Mouse (Mus musculus) heart, embryonic 11.5 days (tissue): ENCODE measurements at regions not wholly inside any gene's neighbourhood (a gene's known extent, or its start where the extent isn't known, plus 50 kb on each side); places are given as distances from the start of the nearest gene placed in this dataset.

Source experiments
- ATAC-seq: fragments of 200-750 bp; cut with Nextera tagmentation; replicated peaks from 2 replicates; pipeline ENCODE4 v1.8.0; 2017; ENCODE audit warnings: moderate library complexity; ENCODE audit not compliant: insufficient number of reproducible peaks, low FRiP score, low TSS enrichment
- H3K27ac ChIP-seq: fragments of 300-500 bp; sonication (generic); 2 replicates; pipeline ENCODE4 v1.5.1; 2014; ENCODE audit warnings: mild to moderate bottlenecking, low read depth, low read length
- H3K27me3 ChIP-seq: fragments of 300-500 bp; sonication (generic); 2 replicates; pipeline ENCODE4 v1.6.1; 2014; ENCODE audit warnings: mild to moderate bottlenecking, low read length, mixed read lengths; ENCODE audit not compliant: control insufficient read depth, insufficient read depth
- H3K36me3 ChIP-seq: fragments of 300-500 bp; sonication (generic); 2 replicates; pipeline ENCODE4 v1.6.1; 2014; ENCODE audit warnings: mild to moderate bottlenecking, low read length, moderate library complexity, mixed read lengths; ENCODE audit not compliant: control insufficient read depth, insufficient read depth
- H3K4me1 ChIP-seq: fragments of 300-500 bp; sonication (generic); 2 replicates; pipeline ENCODE4 v1.6.1; 2014; ENCODE audit warnings: low read length; ENCODE audit not compliant: control insufficient read depth, insufficient read depth
- H3K4me2 ChIP-seq: fragments of 300-500 bp; sonication (generic); 2 replicates; pipeline ENCODE4 v1.6.1; 2014; ENCODE audit warnings: mild to moderate bottlenecking, moderate library complexity
- H3K4me3 ChIP-seq: fragments of 300-500 bp; sonication (generic); 2 replicates; pipeline ENCODE4 v1.5.1; 2014; ENCODE audit warnings: low read depth, low read length
- H3K9ac ChIP-seq: fragments of 300-500 bp; sonication (generic); 2 replicates; pipeline ENCODE4 v1.6.1; 2014; ENCODE audit warnings: mild to moderate bottlenecking, low read depth, low read length, moderate library complexity
- H3K9me3 ChIP-seq: fragments of 300-500 bp; sonication (generic); replicated peaks from 2 replicates; pipeline ENCODE4 v1.6.1; 2016; ENCODE audit warnings: low read length; ENCODE audit not compliant: control insufficient read depth
- whole genome bisulfite sequencing: fragments of 180-500 bp; shearing (Covaris S2); extraction: QIAGEN DNeasy Blood & Tissue Kit; methylation state at CpG from one replicate; pipeline ENCODE4 v1.1.7; 2014; ENCODE audit not compliant: insufficient replicate concordance; 5-methylcytosine and 5-hydroxymethylcytosine counted together

- 60% methylated on average over 3 of the region's 3 CpGs for WGBS
- ATAC-seq: no peak
- no peak overlapping the region for H3K27ac ChIP-seq
- no peaks in the 10 kb centered on the region for H3K36me3 ChIP-seq
- no peaks in the 10 kb centered on the region for H3K9me3 ChIP-seq
- 0 out of 2 replicates have a peak, but pooled peaks cover 7% of the 10 kb centered on the region for H3K27me3 ChIP-seq
- no peaks in the 10 kb centered on the region for H3K4me1 ChIP-seq
- H3K9ac ChIP-seq: no peak overlapping the region
- H3K4me2 ChIP-seq: no peak overlapping the region
- H3K4me3 ChIP-seq: no peak overlapping the region
Observed at GRCm38 (mm10) chr3:70097813-70098212, 90.4 kb downstream of the Otol1 start.

DNA sequence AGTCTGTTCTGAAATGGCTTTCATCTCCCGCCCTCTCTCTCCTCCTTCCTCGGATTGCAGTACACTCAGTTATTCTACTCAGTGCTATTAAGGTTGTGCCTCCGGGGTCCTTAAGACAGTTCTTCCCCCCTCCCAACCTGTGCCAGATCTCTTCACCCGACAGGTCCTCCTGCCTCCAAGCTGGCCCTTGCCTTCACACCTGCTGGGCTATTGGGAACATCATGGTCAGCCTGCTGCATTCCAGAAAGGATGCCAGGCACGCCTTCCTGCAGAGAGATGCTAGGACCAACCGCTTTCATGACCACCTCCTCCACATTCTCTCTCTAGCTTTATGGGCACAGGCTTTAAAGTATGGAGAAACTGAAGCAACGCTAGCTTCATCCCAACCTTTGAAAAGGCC, 94.7 kb downstream of the Otol1 start:
- no peak overlapping the region for H3K9ac ChIP-seq
- no peak overlapping the region for H3K4me2 ChIP-seq
- H3K27ac ChIP-seq: no peak overlapping the region
- H3K4me3 ChIP-seq: no peak overlapping the region
- no peaks in the 10 kb centered on the region for H3K9me3 ChIP-seq
- no peaks in the 10 kb centered on the region for H3K36me3 ChIP-seq
- 58% methylated on average over 7 of the region's 7 CpGs for WGBS
- H3K27me3 ChIP-seq: 0 out of 2 replicates have a peak, but pooled peaks cover 7% of the 10 kb centered on the region
- no peak for ATAC-seq
- H3K4me1 ChIP-seq: no peaks in the 10 kb centered on the region

DNA sequence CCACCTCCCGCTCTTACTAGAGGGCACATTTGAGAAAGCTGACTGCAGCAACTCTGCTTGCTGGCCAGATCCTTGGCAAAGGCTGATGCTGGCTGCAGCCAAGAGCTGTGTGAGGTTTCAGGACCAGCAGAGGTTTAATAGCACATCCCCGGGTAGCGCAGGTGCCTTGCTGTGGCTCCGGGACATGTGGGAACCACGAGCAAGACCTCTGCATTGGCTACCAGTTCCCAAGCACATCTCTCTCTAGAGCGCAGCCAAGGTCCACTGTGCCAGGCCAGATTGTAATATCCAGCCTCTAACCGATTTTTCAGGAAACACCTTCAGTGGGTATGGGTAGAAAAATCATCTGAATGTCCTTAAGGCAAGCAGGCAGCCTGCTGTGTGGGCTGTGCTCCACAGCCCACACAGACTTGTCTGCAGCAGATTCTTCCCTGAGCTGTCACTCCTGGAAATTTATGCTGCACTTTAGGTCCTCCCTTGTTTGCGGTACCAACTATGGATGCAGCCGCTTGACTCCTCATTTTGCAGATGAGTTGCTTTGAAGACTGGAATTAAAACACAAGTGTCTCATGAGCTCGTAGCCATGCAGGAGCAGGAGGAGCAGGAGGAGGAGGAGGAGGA, 95.3 kb downstream of the Otol1 start:
- no peak for ATAC-seq
- Histone ChIP-seq H3K4me3 (no peak overlapping the region), H3K9ac (no peak overlapping the region), H3K4me2 (no peak overlapping the region), H3K27ac (no peak overlapping the region), H3K4me1 (no peaks in the 10 kb centered on the region), H3K27me3 (0 out of 2 replicates have a peak, but pooled peaks cover 7% of the 10 kb centered on the region), H3K9me3 (no peaks in the 10 kb centered on the region), H3K36me3 (no peaks in the 10 kb centered on the region)
- 73% methylated on average over 10 of the region's 10 CpGs for WGBS

- no peak overlapping the region for H3K27ac ChIP-seq
- H3K4me3 ChIP-seq: peak overlapping the region; percentile 40
- no peak for ATAC-seq
- no peaks in the 10 kb centered on the region for H3K4me1 ChIP-seq
- WGBS: 10% methylated on average over 21 of the region's 21 CpGs
- H3K36me3 ChIP-seq: no peaks in the 10 kb centered on the region
- H3K27me3 ChIP-seq: 0 out of 2 replicates have a peak, but pooled peaks cover 7% of the 10 kb centered on the region
- H3K4me2 ChIP-seq: peak overlapping the region; percentile 76
- peak overlapping the region; percentile 63; the same call in 1 of the 2 replicates for H3K9ac ChIP-seq
- no peaks in the 10 kb centered on the region for H3K9me3 ChIP-seq
Observed at GRCm38 (mm10) chr3:70103983-70104827, 96.8 kb downstream of the Otol1 start.

- 14% methylated on average over 7 of the region's 7 CpGs for WGBS
- no peak overlapping the region for H3K9ac ChIP-seq
Observed at GRCm38 (mm10) chr3:70104828-70105399, 97.5 kb downstream of the Otol1 start.

DNA sequence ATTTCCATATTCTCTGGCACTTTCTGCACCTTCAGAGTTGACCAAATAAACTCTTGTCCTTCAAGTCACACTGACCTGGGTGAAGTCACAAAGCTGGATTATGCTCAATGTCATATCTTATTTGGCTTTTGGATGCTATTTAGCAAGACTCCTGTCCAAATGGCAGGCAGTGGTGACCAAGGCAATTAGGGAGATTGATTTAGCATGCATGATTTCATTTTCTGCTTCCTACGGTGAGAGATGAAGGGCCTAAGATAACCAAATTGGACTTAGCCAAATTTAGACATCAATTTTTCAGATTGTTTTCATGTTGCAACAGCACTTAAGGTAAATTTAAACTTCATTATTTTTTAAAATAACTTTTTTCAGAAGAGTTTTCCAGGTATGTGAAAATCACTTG, 98.1 kb downstream of the Otol1 start:
- no peak overlapping the region for H3K27ac ChIP-seq
- H3K36me3 ChIP-seq: no peaks in the 10 kb centered on the region
- WGBS: 78% methylated on average over 1 of the region's 1 CpGs
- H3K9ac ChIP-seq: no peak overlapping the region
- no peaks in the 10 kb centered on the region for H3K4me1 ChIP-seq
- 0 out of 2 replicates have a peak, but pooled peaks cover 7% of the 10 kb centered on the region for H3K27me3 ChIP-seq
- no peak for ATAC-seq
- H3K4me2 ChIP-seq: no peak overlapping the region
- no peak overlapping the region for H3K4me3 ChIP-seq
- no peaks in the 10 kb centered on the region for H3K9me3 ChIP-seq

More at GRCm38 (mm10) chr3:70104828-70105399, 97.5 kb downstream of the Otol1 start:
- H3K27ac ChIP-seq: no peak overlapping the region
- no peaks in the 10 kb centered on the region for H3K9me3 ChIP-seq
- no peaks in the 10 kb centered on the region for H3K36me3 ChIP-seq
- ATAC-seq: no peak
- H3K27me3 ChIP-seq: 0 out of 2 replicates have a peak, but pooled peaks cover 7% of the 10 kb centered on the region
- peak overlapping the region; percentile 76 for H3K4me2 ChIP-seq
- no peaks in the 10 kb centered on the region for H3K4me1 ChIP-seq
- H3K4me3 ChIP-seq: peak overlapping the region; percentile 40

- Histone ChIP-seq H3K4me2 (no peak overlapping the region), H3K36me3 (no peaks in the 10 kb centered on the region), H3K27ac (no peak overlapping the region), H3K9ac (no peak overlapping the region), H3K9me3 (no peaks in the 10 kb centered on the region), H3K27me3 (0 out of 2 replicates have a peak, but pooled peaks cover 7% of the 10 kb centered on the region), H3K4me1 (no peaks in the 10 kb centered on the region), H3K4me3 (no peak overlapping the region)
- no peak for ATAC-seq
- WGBS: 79% methylated on average over 2 of the region's 2 CpGs
Observed at GRCm38 (mm10) chr3:70106141-70106540, 98.7 kb downstream of the Otol1 start.

DNA sequence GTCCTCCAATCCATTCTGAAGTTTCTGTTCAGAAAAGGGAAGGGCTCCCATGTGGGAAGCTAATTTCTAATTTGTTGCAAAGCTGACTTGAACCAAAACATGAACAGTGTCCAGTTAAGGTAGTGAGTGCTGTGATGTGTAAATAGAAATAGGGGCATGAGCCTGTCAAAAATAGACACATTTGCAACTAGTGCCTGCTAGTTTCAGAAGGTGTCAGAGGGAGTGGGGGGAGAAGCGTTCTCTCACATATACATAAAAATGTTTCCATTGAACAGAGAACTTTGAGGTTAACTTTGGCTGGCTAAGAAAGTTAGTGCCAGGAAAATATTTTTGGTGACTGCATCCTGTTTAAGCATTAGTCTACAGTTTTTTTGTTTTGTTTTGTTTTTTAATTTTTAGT, 118.8 kb downstream of the Otol1 start:
- H3K4me2 ChIP-seq: no peak overlapping the region
- 96% methylated on average over 1 of the region's 1 CpGs for WGBS
- no peaks in the 10 kb centered on the region for H3K27me3 ChIP-seq
- no peak overlapping the region for H3K9ac ChIP-seq
- ATAC-seq: no peak
- no peak overlapping the region for H3K4me3 ChIP-seq
- no peak overlapping the region for H3K27ac ChIP-seq
- H3K36me3 ChIP-seq: no peaks in the 10 kb centered on the region
- no peaks in the 10 kb centered on the region for H3K9me3 ChIP-seq
- no peaks in the 10 kb centered on the region for H3K4me1 ChIP-seq
